Mouse (Mus musculus) stomach, embryonic 14.5 days (tissue): ENCODE measurements around the gene Kcnd3. TPM values are rescaled to one million over a fixed set of nuclear protein-coding genes. Genes with fewer than 3 reads are reported as not detected.

Experiments used
- ATAC-seq: fragments of 200-750 bp; cut with Nextera tagmentation; 2 replicates; pipeline ENCODE4 v1.8.0; 2017; ENCODE audit warnings: low read depth, moderate TSS enrichment; ENCODE audit not compliant: insufficient number of reproducible peaks, insufficient read depth, low FRiP score
- H3K27ac ChIP-seq: fragments of 300-500 bp; sonication (generic); 2 replicates; pipeline ENCODE4 v1.5.1; 2014; ENCODE audit warnings: mild to moderate bottlenecking, low read length, moderate library complexity, mixed read lengths
- H3K27me3 ChIP-seq: fragments of 300-500 bp; sonication (generic); 2 replicates; pipeline ENCODE4 v1.6.1; 2014; ENCODE audit warnings: low read length, control low read depth, mixed read lengths; ENCODE audit not compliant: control insufficient read depth, insufficient read depth
- H3K36me3 ChIP-seq: fragments of 300-500 bp; sonication (generic); 2 replicates; pipeline ENCODE4 v1.6.1; 2014; ENCODE audit warnings: mild to moderate bottlenecking, control low read depth, low read length, moderate library complexity, mixed read lengths; ENCODE audit not compliant: control insufficient read depth, insufficient read depth
- H3K4me1 ChIP-seq: fragments of 300-500 bp; sonication (generic); 2 replicates; pipeline ENCODE4 v1.6.1; 2014; ENCODE audit warnings: low read length, control low read depth, mixed read lengths; ENCODE audit not compliant: control insufficient read depth, insufficient read depth
- H3K4me2 ChIP-seq: fragments of 300-500 bp; sonication (generic); replicated peaks from 2 replicates; pipeline ENCODE4 v1.6.1; 2014; ENCODE audit warnings: low read depth, low read length, control low read depth
- H3K4me3 ChIP-seq: fragments of 300-500 bp; sonication (generic); 2 replicates; pipeline ENCODE4 v1.5.1; 2014; ENCODE audit warnings: low read depth, low read length, control low read depth
- H3K9ac ChIP-seq: fragments of 300-500 bp; sonication (generic); replicated peaks from 2 replicates; pipeline ENCODE4 v1.6.1; 2014; ENCODE audit warnings: low read depth, mild to moderate bottlenecking, control low read depth, low read length, moderate library complexity, mixed read lengths
- H3K9me3 ChIP-seq: fragments of 300-500 bp; sonication (generic); 2 replicates; pipeline ENCODE4 v1.6.1; 2016; ENCODE audit warnings: low read depth, low read length, control low read depth; ENCODE audit not compliant: control insufficient read depth
- WGBS: fragments of 180-500 bp; shearing (Covaris S2); extraction: QIAGEN DNeasy Blood & Tissue Kit; methylation state at CpG from one replicate; pipeline ENCODE4 v1.1.7; 2014; 5-methylcytosine and 5-hydroxymethylcytosine counted together
- polyA plus RNA-seq: library from polyadenylated mRNA; unstranded; fragments of >200 nt; fragmentation: Nextera tagmentation; extraction: Ambion mirVana; gene quantifications from 2 replicates; pipeline ENCODE4 v1.2.1, GENCODE M21; 2014

The Kcnd3 gene
- polyA plus RNA-seq, 1 experiment from 2014 or later, result 14.4 TPM

DNA sequence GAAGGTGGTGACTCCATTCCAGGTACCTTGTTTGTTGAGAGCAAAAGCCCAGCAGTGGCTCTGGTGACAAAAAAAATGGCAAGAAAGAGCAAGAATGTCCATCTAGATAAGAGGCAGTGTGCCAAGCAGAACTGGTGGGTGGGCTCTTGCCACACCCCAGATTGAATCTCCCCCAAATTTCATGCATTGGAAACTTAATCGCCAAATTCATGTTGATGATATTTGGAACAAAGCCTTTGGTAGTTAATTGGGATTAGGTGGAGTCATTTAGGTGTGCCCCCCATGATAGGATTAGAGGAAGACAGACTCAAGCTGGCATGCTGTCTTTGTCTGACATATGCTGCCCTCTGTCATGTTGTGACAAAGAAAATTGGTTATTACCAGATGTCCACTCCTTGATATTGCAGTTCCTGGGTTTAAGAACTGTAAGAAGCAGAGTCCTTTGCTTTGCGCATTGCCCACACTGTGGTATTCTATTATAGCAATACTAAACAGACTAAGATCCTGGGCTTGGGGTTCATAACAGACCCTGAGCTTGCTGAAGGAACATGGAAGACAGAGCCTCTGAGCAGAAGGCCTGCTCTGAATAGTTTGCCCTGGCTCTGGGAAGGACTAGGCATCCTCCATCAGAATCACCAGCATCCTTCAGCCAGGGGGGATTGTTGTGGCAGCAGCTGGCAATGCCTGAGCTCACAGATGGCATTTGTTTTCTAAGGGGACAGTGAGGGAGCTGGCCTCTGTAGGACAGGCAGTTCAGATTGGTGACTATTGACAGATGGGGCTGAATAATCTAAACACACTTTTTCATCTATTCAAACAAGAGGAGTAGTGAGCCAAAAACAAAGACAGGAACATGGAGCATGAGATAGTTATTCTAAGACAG is 165.0 kb downstream of the Kcnd3 start:
- Histone ChIP-seq H3K4me1 (no peaks in the 10 kb centered on the region), H3K36me3 (no peaks in the 10 kb centered on the region), H3K4me2 (no peak overlapping the region), H3K4me3 (no peak overlapping the region), H3K27me3 (no peaks in the 10 kb centered on the region), H3K9ac (no peak overlapping the region), H3K9me3 (no peaks in the 10 kb centered on the region), H3K27ac (no peak overlapping the region)
- 83% methylated on average over 2 of the region's 2 CpGs for WGBS
- ATAC-seq, result no peak

DNA sequence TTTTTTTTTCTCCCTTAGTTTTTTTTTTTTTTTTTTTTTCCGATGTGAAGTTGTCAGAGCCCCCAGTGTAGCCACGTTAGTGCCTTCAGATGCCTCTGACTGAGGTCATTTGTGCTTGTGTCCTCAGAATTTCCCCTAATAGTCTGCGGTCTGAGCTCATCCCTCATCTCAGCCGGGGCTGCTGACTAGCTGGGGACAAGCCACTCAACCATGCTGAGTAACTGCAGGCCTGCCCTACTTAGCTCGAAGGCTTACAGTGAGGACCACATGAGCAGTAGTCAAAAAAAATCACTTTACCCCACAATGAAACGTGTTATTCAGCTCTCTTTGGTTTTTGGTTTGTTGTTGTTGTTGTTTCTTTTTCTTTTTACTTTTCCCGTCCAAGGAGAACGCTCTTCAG is 169.0 kb downstream of the Kcnd3 start:
- H3K4me3 ChIP-seq, result no peak overlapping the region

DNA sequence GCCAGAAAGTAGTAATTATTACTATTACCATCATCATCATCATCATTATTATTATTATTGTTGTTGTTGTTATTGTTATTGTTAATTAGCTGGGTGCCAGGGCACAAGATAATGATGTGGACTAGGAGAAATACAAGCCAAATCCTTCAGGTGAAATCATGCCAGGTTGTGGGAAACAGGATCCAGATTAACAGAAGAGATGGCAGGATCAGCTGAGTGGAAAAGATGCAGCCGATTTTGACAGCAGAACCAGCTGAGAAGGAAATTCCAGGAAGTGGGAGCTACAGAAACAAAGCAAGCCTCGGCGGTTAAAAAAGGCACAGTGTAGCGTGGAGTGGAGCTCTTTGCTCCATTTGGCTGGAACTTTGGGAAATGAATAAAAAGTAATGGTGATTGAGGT is 171.0 kb downstream of the Kcnd3 start:
- no peak overlapping the region for H3K4me3 ChIP-seq
- no peak overlapping the region for H3K9ac ChIP-seq
- 64% methylated on average over 4 of the region's 4 CpGs for WGBS
- no peak overlapping the region for H3K4me2 ChIP-seq
- H3K9me3 ChIP-seq, result no peaks in the 10 kb centered on the region
- no peaks in the 10 kb centered on the region for H3K27me3 ChIP-seq
- no peak overlapping the region for H3K27ac ChIP-seq
- H3K36me3 ChIP-seq, result no peaks in the 10 kb centered on the region
- no peak for ATAC-seq
- H3K4me1 ChIP-seq, result no peaks in the 10 kb centered on the region

More for the DNA sequence above, 169.0 kb downstream of the Kcnd3 start:
- H3K27ac ChIP-seq, result no peak overlapping the region
- no peaks in the 10 kb centered on the region for H3K4me1 ChIP-seq
- WGBS, result 60% methylated on average over 8 of the region's 8 CpGs
- no peak overlapping the region for H3K9ac ChIP-seq
- no peaks in the 10 kb centered on the region for H3K27me3 ChIP-seq
- no peak for ATAC-seq
- H3K9me3 ChIP-seq, result no peaks in the 10 kb centered on the region
- no peak overlapping the region for H3K4me2 ChIP-seq
- no peaks in the 10 kb centered on the region for H3K36me3 ChIP-seq

DNA sequence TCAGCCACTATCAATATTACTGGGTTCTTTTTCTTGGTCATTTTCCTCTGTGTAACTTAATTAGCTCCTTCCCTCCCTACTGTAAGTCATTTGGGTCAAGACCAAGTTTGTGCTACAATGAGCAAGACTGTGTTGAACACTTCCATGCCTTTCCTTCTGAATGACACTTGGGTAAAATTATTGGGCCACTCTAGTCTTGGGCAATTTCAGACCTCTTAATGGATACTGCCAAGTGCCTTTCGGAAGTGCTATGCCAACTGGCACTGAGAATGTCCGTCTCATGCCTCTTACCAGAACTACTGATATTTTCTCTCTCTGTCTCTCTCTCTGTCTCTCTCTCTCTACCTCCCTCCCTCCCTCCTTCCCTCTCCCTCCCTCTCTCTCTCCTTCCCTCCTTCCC is 173.8 kb downstream of the Kcnd3 start:
- ATAC-seq, result no peak
- H3K9me3 ChIP-seq, result no peaks in the 10 kb centered on the region
- H3K27me3 ChIP-seq, result no peaks in the 10 kb centered on the region
- no peaks in the 10 kb centered on the region for H3K4me1 ChIP-seq
- H3K27ac ChIP-seq, result no peak overlapping the region
- H3K4me2 ChIP-seq, result no peak overlapping the region
- H3K36me3 ChIP-seq, result no peaks in the 10 kb centered on the region
- H3K4me3 ChIP-seq, result no peak overlapping the region
- 88% methylated on average over 2 of the region's 2 CpGs for WGBS
- H3K9ac ChIP-seq, result no peak overlapping the region

- Histone ChIP-seq H3K36me3 (no peaks in the 10 kb centered on the region), H3K4me2 (no peak overlapping the region), H3K27me3 (no peaks in the 10 kb centered on the region), H3K27ac (no peak overlapping the region), H3K4me3 (no peak overlapping the region), H3K9me3 (no peaks in the 10 kb centered on the region), H3K4me1 (no peaks in the 10 kb centered on the region), H3K9ac (no peak overlapping the region)
- 67% methylated on average over 6 of the region's 6 CpGs for WGBS
- no peak for ATAC-seq
Observed at GRCm38 (mm10) chr3:105627258-105627657, 175.1 kb downstream of the Kcnd3 start.

- H3K4me2 ChIP-seq, result no peak overlapping the region
- WGBS, result 48% methylated on average over 2 of the region's 2 CpGs
- H3K9ac ChIP-seq, result no peak overlapping the region
- H3K4me1 ChIP-seq, result no peaks in the 10 kb centered on the region
- no peaks in the 10 kb centered on the region for H3K9me3 ChIP-seq
- H3K4me3 ChIP-seq, result no peak overlapping the region
- no peaks in the 10 kb centered on the region for H3K27me3 ChIP-seq
- H3K27ac ChIP-seq, result no peak overlapping the region
- no peaks in the 10 kb centered on the region for H3K36me3 ChIP-seq
- ATAC-seq, result no peak
Observed at GRCm38 (mm10) chr3:105632296-105632695, 180.2 kb downstream of the Kcnd3 start.

GRCm38 (mm10) chr3:105633021-105633420 is 180.9 kb downstream of the Kcnd3 start:
- H3K27me3 ChIP-seq, result no peaks in the 10 kb centered on the region
- no peak overlapping the region for H3K4me3 ChIP-seq
- WGBS, result 87% methylated on average over 3 of the region's 3 CpGs
- no peak overlapping the region for H3K27ac ChIP-seq
- no peaks in the 10 kb centered on the region for H3K4me1 ChIP-seq
- no peaks in the 10 kb centered on the region for H3K9me3 ChIP-seq
- H3K4me2 ChIP-seq, result no peak overlapping the region
- H3K9ac ChIP-seq, result no peak overlapping the region
- no peak for ATAC-seq
- H3K36me3 ChIP-seq, result no peaks in the 10 kb centered on the region

DNA sequence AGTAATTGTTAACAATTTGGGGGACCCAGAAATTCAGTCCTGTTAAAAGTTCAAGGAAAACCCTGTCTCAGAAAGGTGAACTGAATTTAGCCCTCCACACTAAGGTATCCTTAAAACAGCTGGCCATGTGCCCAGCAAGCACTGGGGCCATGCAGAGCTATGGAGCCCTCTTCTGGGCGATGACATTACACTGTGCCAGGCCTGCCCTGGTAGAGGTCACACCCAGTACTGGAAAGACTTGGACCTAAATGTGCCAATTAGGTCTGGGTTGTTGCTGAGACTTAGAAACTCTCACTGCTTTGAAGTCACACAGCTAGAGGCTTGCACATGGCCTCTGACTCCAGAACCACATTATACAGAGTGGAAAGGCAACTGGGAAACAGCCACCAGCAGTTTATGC is 190.1 kb downstream of the Kcnd3 start:
- no peak for ATAC-seq
- H3K4me3 ChIP-seq, result no peak overlapping the region
- no peaks in the 10 kb centered on the region for H3K4me1 ChIP-seq
- H3K27me3 ChIP-seq, result no peaks in the 10 kb centered on the region
- H3K36me3 ChIP-seq, result no peaks in the 10 kb centered on the region
- no peaks in the 10 kb centered on the region for H3K9me3 ChIP-seq
- WGBS, result 45% methylated on average over 1 of the region's 1 CpGs
- no peak overlapping the region for H3K4me2 ChIP-seq
- H3K9ac ChIP-seq, result no peak overlapping the region
- H3K27ac ChIP-seq, result no peak overlapping the region

DNA sequence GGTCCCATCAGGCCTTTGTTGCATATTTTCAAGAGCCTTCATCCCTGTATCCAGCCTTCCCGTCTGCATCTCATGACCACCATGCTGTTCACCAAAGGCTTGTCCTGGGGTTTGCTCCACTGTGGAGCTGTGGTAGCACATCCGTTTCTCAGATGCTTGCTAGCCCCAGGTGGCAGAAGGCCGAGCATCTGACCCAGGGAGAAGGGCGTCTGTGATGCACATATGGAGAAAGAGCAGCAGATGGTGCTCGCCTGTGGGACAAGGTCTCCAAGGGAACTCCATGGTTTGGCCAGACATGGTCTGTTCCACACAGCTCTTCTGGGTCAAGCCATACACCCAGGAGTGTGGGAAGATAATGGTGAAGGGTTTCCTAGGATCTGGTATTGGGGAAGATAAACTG is 191.4 kb downstream of the Kcnd3 start:
- Histone ChIP-seq H3K27ac (no peak overlapping the region), H3K4me3 (no peak overlapping the region), H3K9me3 (no peaks in the 10 kb centered on the region), H3K4me1 (no peaks in the 10 kb centered on the region), H3K36me3 (no peaks in the 10 kb centered on the region), H3K27me3 (no peaks in the 10 kb centered on the region), H3K4me2 (no peak overlapping the region), H3K9ac (no peak overlapping the region)
- no peak for ATAC-seq
- WGBS, result 74% methylated on average over 5 of the region's 5 CpGs
